Mouse (Mus musculus) ES-Bruce4 (cell line): ENCODE results near the gene Iqca. TPM values are rescaled to one million over a fixed set of nuclear protein-coding genes. Genes with fewer than 3 reads are reported as not detected.

Source experiments
- H3K27ac ChIP-seq: 2 replicates; pipeline ENCODE4 v1.5.1; 2012; ENCODE audit warnings: low read length, inconsistent platforms; ENCODE audit not compliant: insufficient read depth
- H3K27me3 ChIP-seq: 2 replicates; pipeline ENCODE4 v1.6.1; 2012; ENCODE audit warnings: mild to moderate bottlenecking, low read length, inconsistent platforms; ENCODE audit not compliant: control insufficient read depth, poor library complexity, insufficient read depth, severe bottlenecking
- H3K36me3 ChIP-seq: 2 replicates; pipeline ENCODE4 v1.6.1; 2012; ENCODE audit warnings: inconsistent platforms, mild to moderate bottlenecking, low read length, moderate library complexity; ENCODE audit not compliant: control insufficient read depth, poor library complexity, insufficient read depth, severe bottlenecking
- H3K4me1 ChIP-seq: one replicate; pipeline ENCODE4 v1.8.1; 2011; ENCODE audit warnings: low read length; ENCODE audit not compliant: control insufficient read depth, insufficient read depth
- H3K4me3 ChIP-seq: 2 replicates; pipeline ENCODE4 v1.5.1; 2011; ENCODE audit warnings: low read depth, mild to moderate bottlenecking, low read length
- H3K9ac ChIP-seq: 2 replicates; pipeline ENCODE4 v1.6.1; 2012; ENCODE audit warnings: low read depth, mild to moderate bottlenecking, inconsistent platforms; ENCODE audit not compliant: poor library complexity, severe bottlenecking
- H3K9me3 ChIP-seq: replicated peaks from 2 replicates; pipeline ENCODE4 v1.6.1; 2012; ENCODE audit warnings: mild to moderate bottlenecking, low read length, inconsistent platforms; ENCODE audit not compliant: control insufficient read depth, poor library complexity, insufficient read depth, severe bottlenecking
- CTCF ChIP-seq: IDR thresholded peaks from one replicate; pipeline ENCODE4 v1.8.1; 2011; ENCODE audit warnings: low read depth, low read length
- EP300 ChIP-seq: IDR thresholded peaks from 2 replicates; pipeline ENCODE4 v1.6.1; 2011; ENCODE audit warnings: low read depth, low read length; ENCODE audit not compliant: insufficient read depth
- POLR2A ChIP-seq: IDR thresholded peaks from one replicate; pipeline ENCODE4 v1.8.1; 2011; ENCODE audit warnings: low read length; ENCODE audit not compliant: insufficient read depth
- polyA plus RNA-seq: library from polyadenylated mRNA; stranded (reverse); fragments of >200 nt; gene quantifications from 2 replicates; pipeline ENCODE4 v1.2.4, GENCODE M21; 2011; ENCODE audit warnings: low read depth; ENCODE audit not compliant: missing spikeins, insufficient read depth, insufficient read length

Gene Iqca
- not detected in 2 replicates for polyA plus RNA-seq

GRCm38 (mm10) chr1:90153099-90153744, at the start of gene Iqca:
Gene Iqca, minus strand, starts transcription at chr1:90153401.
- no peak within 1 kb of the TSS for H3K9ac ChIP-seq
- TF ChIP-seq POLR2A (no peak), CTCF (no peak), EP300 (no peak)
- no peak within 1 kb of the TSS for H3K27ac ChIP-seq
- H3K27me3 ChIP-seq, result no peaks in the 10 kb centered on the region
- no peak within 1 kb of the TSS for H3K4me3 ChIP-seq
- no peaks in the 10 kb centered on the region for H3K9me3 ChIP-seq
- no peaks in the 10 kb centered on the region for H3K4me1 ChIP-seq
- H3K36me3 ChIP-seq, result no peaks in the 10 kb centered on the region

- H3K4me3 ChIP-seq, result peak overlapping the region; percentile 43
- peaks cover 3% of the 10 kb centered on the region for H3K4me1 ChIP-seq
- no peaks in the 10 kb centered on the region for H3K27me3 ChIP-seq
- H3K27ac ChIP-seq, result peak overlapping the region; percentile 91
- peak overlapping the region; percentile 36; the same call in 1 of the 2 replicates for H3K9ac ChIP-seq
- H3K36me3 ChIP-seq, result no peaks in the 10 kb centered on the region
- no peaks in the 10 kb centered on the region for H3K9me3 ChIP-seq
- TF ChIP-seq POLR2A (peak; percentile 4), CTCF (peak; percentile 26), EP300 (peak; percentile 86)
Measured at GRCm38 (mm10) chr1:90202207-90202978, 49.2 kb upstream of the Iqca start.

- H3K9ac ChIP-seq, result no peak overlapping the region
- TF ChIP-seq EP300 (no peak), CTCF (no peak), POLR2A (no peak)
- no peaks in the 10 kb centered on the region for H3K27me3 ChIP-seq
- H3K4me1 ChIP-seq, result peaks cover 3% of the 10 kb centered on the region
- H3K36me3 ChIP-seq, result no peaks in the 10 kb centered on the region
- H3K4me3 ChIP-seq, result no peak overlapping the region
- no peaks in the 10 kb centered on the region for H3K9me3 ChIP-seq
- H3K27ac ChIP-seq, result peak overlapping the region; percentile 91
Measured at GRCm38 (mm10) chr1:90201655-90202054, 48.5 kb upstream of the Iqca start.

GRCm38 (mm10) chr1:90201246-90201645, 48.0 kb upstream of the Iqca start:
- Histone ChIP-seq H3K9ac (no peak overlapping the region), H3K27me3 (no peaks in the 10 kb centered on the region)

GRCm38 (mm10) chr1:90189046-90189445, 35.8 kb upstream of the Iqca start:
- H3K4me3 ChIP-seq, result no peak overlapping the region
- no peaks in the 10 kb centered on the region for H3K9me3 ChIP-seq
- H3K9ac ChIP-seq, result no peak overlapping the region
- TF ChIP-seq EP300, result no peak
- no peak for TF ChIP-seq POLR2A
- no peak for TF ChIP-seq CTCF
- H3K27me3 ChIP-seq, result no peaks in the 10 kb centered on the region
- H3K36me3 ChIP-seq, result no peaks in the 10 kb centered on the region
- peaks cover 3% of the 10 kb centered on the region for H3K4me1 ChIP-seq
- H3K27ac ChIP-seq, result no peak overlapping the region

More at GRCm38 (mm10) chr1:90201246-90201645, 48.0 kb upstream of the Iqca start:
- H3K36me3 ChIP-seq, result no peaks in the 10 kb centered on the region
- H3K4me3 ChIP-seq, result no peak overlapping the region
- H3K4me1 ChIP-seq, result peaks cover 3% of the 10 kb centered on the region
- H3K9me3 ChIP-seq, result no peaks in the 10 kb centered on the region
- TF ChIP-seq POLR2A (no peak), EP300 (no peak), CTCF (no peak)
- no peak overlapping the region for H3K27ac ChIP-seq

GRCm38 (mm10) chr1:90186874-90187273, 33.7 kb upstream of the Iqca start:
- no peak overlapping the region for H3K4me3 ChIP-seq

More at GRCm38 (mm10) chr1:90186874-90187273, 33.7 kb upstream of the Iqca start:
- Histone ChIP-seq H3K27ac (no peak overlapping the region), H3K9me3 (no peaks in the 10 kb centered on the region), H3K9ac (no peak overlapping the region), H3K27me3 (no peaks in the 10 kb centered on the region), H3K4me1 (peaks cover 3% of the 10 kb centered on the region), H3K36me3 (no peaks in the 10 kb centered on the region)
- TF ChIP-seq CTCF (no peak), EP300 (no peak), POLR2A (no peak)
